Mouse (Mus musculus) limb, embryonic 12.5 days (tissue): ENCODE measurements around the gene Hydin. TPM values are rescaled to one million over a fixed set of nuclear protein-coding genes. Genes with fewer than 3 reads are reported as not detected.
"Not testable (repeated sequence)": the region's sequence is repeated elsewhere in the genome, so short reads cannot be mapped to it uniquely, and the experiment has no call there.

Experiments used
- ATAC-seq: fragments of 200-750 bp; cut with Nextera tagmentation; 2 replicates; pipeline ENCODE4 v1.8.0; 2017; ENCODE audit warnings: low read depth, moderate TSS enrichment; ENCODE audit not compliant: insufficient number of reproducible peaks, insufficient read depth, low FRiP score, low TSS enrichment
- H3K27ac ChIP-seq: fragments of 300-500 bp; sonication (generic); 2 replicates; pipeline ENCODE4 v1.5.1; 2016; ENCODE audit warnings: mild to moderate bottlenecking, moderate library complexity
- H3K27me3 ChIP-seq: fragments of 300-500 bp; sonication (generic); 2 replicates; pipeline ENCODE4 v1.6.1; 2016; ENCODE audit warnings: mild to moderate bottlenecking, moderate library complexity
- H3K36me3 ChIP-seq: fragments of 300-500 bp; sonication (generic); 2 replicates; pipeline ENCODE4 v1.6.1; 2016; ENCODE audit warnings: mild to moderate bottlenecking, moderate library complexity
- H3K4me1 ChIP-seq: fragments of 300-500 bp; sonication (generic); replicated peaks from 2 replicates; pipeline ENCODE4 v1.6.1; 2016
- H3K4me2 ChIP-seq: fragments of 300-500 bp; sonication (generic); 2 replicates; pipeline ENCODE4 v1.6.1; 2016; ENCODE audit warnings: mild to moderate bottlenecking, moderate library complexity
- H3K4me3 ChIP-seq: fragments of 300-500 bp; sonication (generic); replicated peaks from 2 replicates; pipeline ENCODE4 v1.5.1; 2016; ENCODE audit warnings: mild to moderate bottlenecking
- H3K9ac ChIP-seq: fragments of 300-500 bp; sonication (generic); replicated peaks from 2 replicates; pipeline ENCODE4 v1.6.1; 2016; ENCODE audit warnings: mild to moderate bottlenecking, moderate library complexity
- H3K9me3 ChIP-seq: fragments of 300-500 bp; sonication (generic); 2 replicates; pipeline ENCODE4 v1.6.1; 2016; ENCODE audit warnings: mild to moderate bottlenecking, moderate library complexity
- WGBS: fragments of 180-500 bp; shearing (Covaris S2); methylation state at CpG from one replicate; pipeline ENCODE4 v1.1.7; 2016; 5-methylcytosine and 5-hydroxymethylcytosine counted together
- polyA plus RNA-seq: library from polyadenylated mRNA; unstranded; fragments of >200 nt; fragmentation: Nextera tagmentation; extraction: Ambion mirVana; gene quantifications from 2 replicates; pipeline ENCODE4 v1.2.1, GENCODE M21; 2016

Gene Hydin
- polyA plus RNA-seq, 1 experiment from 2014 or later = 0.16 TPM

GRCm38 (mm10) chr8:110333376-110333775 is 66.6 kb downstream of the Hydin start:
- no peak overlapping the region for H3K4me3 ChIP-seq
- no peak for ATAC-seq
- no peaks in the 10 kb centered on the region for H3K9me3 ChIP-seq
- H3K9ac ChIP-seq = no peak overlapping the region
- H3K27ac ChIP-seq = no peak overlapping the region
- H3K4me2 ChIP-seq = no peak overlapping the region
- WGBS = 61% methylated on average over 7 of the region's 7 CpGs
- H3K36me3 ChIP-seq = no peaks in the 10 kb centered on the region
- H3K27me3 ChIP-seq = no peaks in the 10 kb centered on the region
- H3K4me1 ChIP-seq = no peaks in the 10 kb centered on the region

- Histone ChIP-seq H3K27me3 (no peaks in the 10 kb centered on the region), H3K9me3 (no peaks in the 10 kb centered on the region), H3K4me1 (no peaks in the 10 kb centered on the region), H3K4me3 (no peak overlapping the region), H3K9ac (no peak overlapping the region), H3K27ac (no peak overlapping the region), H3K36me3 (no peaks in the 10 kb centered on the region), H3K4me2 (no peak overlapping the region)
- WGBS = 76% methylated on average over 2 of the region's 2 CpGs
- no peak for ATAC-seq
Measured at GRCm38 (mm10) chr8:110339447-110339846, 72.7 kb downstream of the Hydin start.

- no peak overlapping the region for H3K27ac ChIP-seq
- no peaks in the 10 kb centered on the region for H3K9me3 ChIP-seq
- no peaks in the 10 kb centered on the region for H3K27me3 ChIP-seq
- WGBS = 77% methylated on average over 12 of the region's 12 CpGs
- ATAC-seq = no peak
- no peak overlapping the region for H3K4me2 ChIP-seq
- H3K9ac ChIP-seq = no peak overlapping the region
- H3K4me1 ChIP-seq = no peaks in the 10 kb centered on the region
- no peaks in the 10 kb centered on the region for H3K36me3 ChIP-seq
- no peak overlapping the region for H3K4me3 ChIP-seq
Measured at GRCm38 (mm10) chr8:110340090-110340703, 73.4 kb downstream of the Hydin start.

- Histone ChIP-seq H3K27ac (no peak overlapping the region), H3K27me3 (no peaks in the 10 kb centered on the region), H3K9ac (no peak overlapping the region), H3K4me3 (no peak overlapping the region), H3K4me1 (no peaks in the 10 kb centered on the region), H3K9me3 (no peaks in the 10 kb centered on the region), H3K4me2 (no peak overlapping the region), H3K36me3 (no peaks in the 10 kb centered on the region)
- ATAC-seq = no peak
- 80% methylated on average over 12 of the region's 12 CpGs for WGBS
Measured at GRCm38 (mm10) chr8:110345697-110346394, 79.1 kb downstream of the Hydin start.

GRCm38 (mm10) chr8:110346915-110347314 is 80.1 kb downstream of the Hydin start:
- no peaks in the 10 kb centered on the region for H3K9me3 ChIP-seq
- H3K4me3 ChIP-seq = no peak overlapping the region
- no peaks in the 10 kb centered on the region for H3K36me3 ChIP-seq
- H3K27ac ChIP-seq = no peak overlapping the region
- no peak overlapping the region for H3K4me2 ChIP-seq
- WGBS = 80% methylated on average over 1 of the region's 1 CpGs
- H3K4me1 ChIP-seq = no peaks in the 10 kb centered on the region
- no peaks in the 10 kb centered on the region for H3K27me3 ChIP-seq
- H3K9ac ChIP-seq = no peak overlapping the region
- ATAC-seq = no peak

- Histone ChIP-seq H3K36me3 (no peaks in the 10 kb centered on the region), H3K9me3 (no peaks in the 10 kb centered on the region), H3K27ac (no peak overlapping the region), H3K27me3 (no peaks in the 10 kb centered on the region), H3K4me2 (no peak overlapping the region), H3K9ac (no peak overlapping the region), H3K4me1 (no peaks in the 10 kb centered on the region), H3K4me3 (no peak overlapping the region)
- 78% methylated on average over 3 of the region's 3 CpGs for WGBS
- ATAC-seq = no peak
Measured at GRCm38 (mm10) chr8:110350725-110351124, 83.9 kb downstream of the Hydin start.

GRCm38 (mm10) chr8:110351909-110352308 is 85.1 kb downstream of the Hydin start:
- 85% methylated on average over 5 of the region's 5 CpGs for WGBS
- Histone ChIP-seq H3K9ac (no peak overlapping the region), H3K36me3 (no peaks in the 10 kb centered on the region), H3K27me3 (no peaks in the 10 kb centered on the region), H3K4me2 (no peak overlapping the region), H3K4me1 (no peaks in the 10 kb centered on the region), H3K4me3 (no peak overlapping the region), H3K27ac (no peak overlapping the region), H3K9me3 (no peaks in the 10 kb centered on the region)
- ATAC-seq = no peak

- no peak overlapping the region for H3K9ac ChIP-seq
- ATAC-seq = no peak
- 91% methylated on average over 4 of the region's 4 CpGs for WGBS
- no peaks in the 10 kb centered on the region for H3K36me3 ChIP-seq
- no peak overlapping the region for H3K4me2 ChIP-seq
- no peak overlapping the region for H3K27ac ChIP-seq
- H3K9me3 ChIP-seq = no peaks in the 10 kb centered on the region
- H3K4me3 ChIP-seq = no peak overlapping the region
- H3K27me3 ChIP-seq = peaks cover 3% of the 10 kb centered on the region; the same call in 1 of the 2 replicates
- 0 out of 2 replicates have a peak, but pooled peaks cover 5% of the 10 kb centered on the region for H3K4me1 ChIP-seq
Measured at GRCm38 (mm10) chr8:110362975-110363374, 96.2 kb downstream of the Hydin start.

- Histone ChIP-seq H3K27ac (no peak overlapping the region), H3K27me3 (no peaks in the 10 kb centered on the region), H3K4me1 (no peaks in the 10 kb centered on the region), H3K9ac (no peak overlapping the region), H3K9me3 (no peaks in the 10 kb centered on the region), H3K4me3 (no peak overlapping the region), H3K36me3 (no peaks in the 10 kb centered on the region), H3K4me2 (no peak overlapping the region)
- no peak for ATAC-seq
- WGBS = 88% methylated on average over 13 of the region's 13 CpGs
Measured at GRCm38 (mm10) chr8:110372836-110373235, 106.1 kb downstream of the Hydin start.

- Histone ChIP-seq H3K4me2 (no peak overlapping the region), H3K27me3 (no peaks in the 10 kb centered on the region), H3K9ac (no peak overlapping the region), H3K9me3 (no peaks in the 10 kb centered on the region), H3K36me3 (no peaks in the 10 kb centered on the region), H3K4me1 (no peaks in the 10 kb centered on the region), H3K27ac (no peak overlapping the region), H3K4me3 (no peak overlapping the region)
- 86% methylated on average over 4 of the region's 4 CpGs for WGBS
- no peak for ATAC-seq
Measured at GRCm38 (mm10) chr8:110373695-110374094, 106.9 kb downstream of the Hydin start.

GRCm38 (mm10) chr8:110382751-110383150 is 116.0 kb downstream of the Hydin start:
- no peak for ATAC-seq
- WGBS = 67% methylated on average over 8 of the region's 8 CpGs
- Histone ChIP-seq H3K4me1 (no peaks in the 10 kb centered on the region), H3K4me3 (no peak overlapping the region), H3K36me3 (no peaks in the 10 kb centered on the region), H3K4me2 (no peak overlapping the region), H3K9ac (no peak overlapping the region), H3K9me3 (no peaks in the 10 kb centered on the region), H3K27me3 (no peaks in the 10 kb centered on the region), H3K27ac (no peak overlapping the region)

- not testable (repeated sequence) for H3K27ac ChIP-seq, ATAC-seq, H3K36me3 ChIP-seq, H3K27me3 ChIP-seq, H3K4me3 ChIP-seq, H3K9ac ChIP-seq, H3K9me3 ChIP-seq, H3K4me2 ChIP-seq, H3K4me1 ChIP-seq
- 89% methylated on average over 6 of the region's 6 CpGs for WGBS
Measured at GRCm38 (mm10) chr8:110384632-110385031, 117.9 kb downstream of the Hydin start.
